Mouse (Mus musculus) forebrain, embryonic 10.5 days (tissue): ENCODE measurements around the gene Tmem86a. TPM values are rescaled to one million over a fixed set of nuclear protein-coding genes. Genes with fewer than 3 reads are reported as not detected.

Source experiments
- DNase-seq: peaks from one replicate; pipeline ENCODE4 v3.0.0-alpha.2; 2017; ENCODE audit warnings: low spot score; ENCODE audit errors: extremely low spot score
- H3K27ac ChIP-seq: fragments of 300-500 bp; sonication (generic); 2 replicates; pipeline ENCODE4 v1.5.1; 2016; ENCODE audit warnings: mild to moderate bottlenecking
- H3K27me3 ChIP-seq: fragments of 300-500 bp; sonication (generic); 2 replicates; pipeline ENCODE4 v1.6.1; 2016; ENCODE audit warnings: mild to moderate bottlenecking; ENCODE audit not compliant: poor library complexity, severe bottlenecking
- H3K36me3 ChIP-seq: fragments of 300-500 bp; sonication (generic); replicated peaks from 2 replicates; pipeline ENCODE4 v1.6.1; 2016; ENCODE audit warnings: mild to moderate bottlenecking, moderate library complexity
- H3K4me1 ChIP-seq: fragments of 300-500 bp; sonication (generic); 2 replicates; pipeline ENCODE4 v1.6.1; 2016
- H3K4me3 ChIP-seq: fragments of 300-500 bp; sonication (generic); 2 replicates; pipeline ENCODE4 v1.5.1; 2016; ENCODE audit warnings: mild to moderate bottlenecking, moderate library complexity
- H3K9me3 ChIP-seq: fragments of 300-500 bp; sonication (generic); 2 replicates; pipeline ENCODE4 v1.6.1; 2016; ENCODE audit warnings: mild to moderate bottlenecking, moderate library complexity
- WGBS: fragments of 180-500 bp; shearing (Covaris S2); methylation state at CpG from one replicate; pipeline ENCODE4 v1.1.7; 2016; 5-methylcytosine and 5-hydroxymethylcytosine counted together
- microRNA-seq: library from miRNA; unstranded; fragments of <30 nt; microRNA quantifications from one replicate; pipeline ENCODE4, GENCODE M21; 2017
- polyA plus RNA-seq: library from polyadenylated mRNA; unstranded; fragments of >200 nt; fragmentation: Nextera tagmentation; extraction: Ambion mirVana; gene quantifications from 2 replicates; pipeline ENCODE4 v1.2.1, GENCODE M21; 2016

The Tmem86a gene
- polyA plus RNA-seq, 1 experiment from 2014 or later, result 10.5 TPM

DNA sequence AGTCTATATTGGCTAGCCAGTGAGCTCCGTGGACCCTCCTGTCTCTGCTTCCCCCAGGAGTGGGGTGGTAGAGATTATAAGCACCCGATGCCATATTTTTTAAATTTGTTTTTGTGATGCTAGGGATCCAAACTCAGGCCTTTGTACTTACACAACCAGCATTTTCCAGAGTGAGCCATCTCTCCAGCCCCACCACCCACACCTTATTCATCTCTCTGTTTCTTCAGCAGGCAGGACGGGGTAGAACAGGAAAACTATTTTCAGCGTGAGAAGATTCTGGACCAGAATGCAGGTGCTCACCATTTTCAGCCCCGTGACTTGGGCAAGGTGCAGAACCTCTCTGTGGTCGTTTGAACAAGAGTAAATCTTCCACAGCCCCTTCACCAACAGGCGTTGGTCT lies 48.9 kb downstream of the Tmem86a start:
- Histone ChIP-seq H3K36me3 (no peaks in the 10 kb centered on the region), H3K27me3 (no peaks in the 10 kb centered on the region), H3K27ac (no peak overlapping the region), H3K4me3 (no peak overlapping the region), H3K4me1 (no peaks in the 10 kb centered on the region), H3K9me3 (no peaks in the 10 kb centered on the region)
- WGBS, result 87% methylated on average over 7 of the region's 7 CpGs
- no peak for DNase-seq

DNA sequence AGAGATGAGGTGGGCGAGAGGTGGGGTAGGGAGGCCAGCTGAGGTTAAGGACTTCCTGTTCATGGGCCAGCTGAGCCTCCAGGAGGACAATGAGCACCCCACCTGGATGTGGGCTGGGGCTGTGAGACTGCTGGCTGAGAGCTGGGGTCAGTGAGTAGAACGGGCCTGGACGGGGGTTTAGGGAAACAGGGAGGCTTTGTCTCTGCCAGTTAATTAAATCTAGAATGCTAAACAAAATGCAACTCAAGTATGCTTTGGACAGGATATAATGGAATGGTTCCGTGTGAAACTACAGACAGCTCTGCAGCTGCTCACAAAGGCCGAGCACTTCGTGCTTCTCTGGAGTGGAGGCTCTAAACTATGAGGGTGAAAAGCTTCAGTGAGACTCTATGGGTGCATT lies 50.2 kb downstream of the Tmem86a start:
- Histone ChIP-seq H3K27ac (no peak overlapping the region), H3K4me1 (no peaks in the 10 kb centered on the region), H3K4me3 (no peak overlapping the region), H3K27me3 (no peaks in the 10 kb centered on the region), H3K36me3 (no peaks in the 10 kb centered on the region), H3K9me3 (no peaks in the 10 kb centered on the region)
- no peak for DNase-seq
- WGBS, result 70% methylated on average over 6 of the region's 6 CpGs

DNA sequence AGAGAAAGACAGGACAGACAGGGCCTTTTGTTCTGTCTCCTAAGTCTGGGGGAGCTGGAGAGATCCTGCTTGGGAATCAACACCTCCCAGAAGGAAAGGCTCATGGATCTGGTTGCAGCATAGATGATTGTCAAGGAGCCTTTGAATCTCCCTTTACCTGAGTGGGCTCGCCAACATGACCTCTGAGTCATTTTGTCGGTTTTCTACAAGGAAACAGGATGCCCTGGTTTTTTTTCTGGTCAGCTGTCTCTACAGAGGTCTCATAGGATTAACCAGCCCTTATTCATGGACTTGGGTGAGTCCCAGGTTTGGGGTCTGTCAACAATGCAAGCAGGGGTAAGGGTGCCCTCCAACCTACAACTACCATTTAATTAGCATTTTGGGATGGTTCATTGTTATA lies 52.6 kb downstream of the Tmem86a start:
- no peaks in the 10 kb centered on the region for H3K27me3 ChIP-seq
- no peaks in the 10 kb centered on the region; the same call in 1 of the 2 replicates for H3K9me3 ChIP-seq
- no peaks in the 10 kb centered on the region for H3K4me1 ChIP-seq
- no peak overlapping the region for H3K4me3 ChIP-seq
- no peak for DNase-seq
- 75% methylated on average over 2 of the region's 2 CpGs for WGBS
- no peak overlapping the region for H3K27ac ChIP-seq
- no peaks in the 10 kb centered on the region for H3K36me3 ChIP-seq

DNA sequence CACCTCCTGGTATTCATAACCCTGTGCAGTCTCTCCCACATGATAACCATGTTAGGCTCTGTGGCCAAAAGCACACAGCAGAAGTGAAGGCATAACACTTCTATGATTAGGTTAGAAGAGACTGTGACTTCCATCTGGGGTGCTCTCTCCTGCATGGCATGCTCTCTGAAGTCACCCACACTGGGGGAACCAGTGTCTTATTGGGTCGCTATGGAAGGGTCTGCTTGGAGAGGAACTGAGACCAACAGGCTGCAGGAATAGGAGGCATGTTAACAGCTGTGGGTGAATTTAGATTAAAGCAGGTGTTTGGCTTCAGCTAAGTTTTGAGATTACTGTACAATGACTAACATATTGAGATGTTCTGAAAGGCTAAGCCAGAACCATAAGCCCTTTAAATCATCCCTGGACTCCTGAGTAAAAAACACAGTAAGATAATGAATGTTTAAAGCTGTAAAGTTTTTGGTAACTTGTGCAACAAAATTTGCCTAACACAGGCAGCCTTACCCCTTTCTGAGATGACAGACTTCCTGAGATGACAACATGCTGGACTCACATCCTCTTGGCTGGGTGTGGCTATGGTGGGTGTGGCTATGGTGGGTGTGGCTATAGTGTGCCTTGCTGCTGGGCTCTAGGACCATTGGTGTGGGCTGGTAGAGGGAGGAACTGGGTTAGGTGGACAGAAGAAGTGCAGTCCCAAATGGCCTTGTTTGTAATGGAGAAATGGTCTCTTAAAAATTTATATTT lies 53.4 kb downstream of the Tmem86a start:
- 91% methylated on average over 1 of the region's 1 CpGs for WGBS

More for the DNA sequence above, 53.4 kb downstream of the Tmem86a start:
- Histone ChIP-seq H3K27me3 (no peaks in the 10 kb centered on the region), H3K9me3 (no peaks in the 10 kb centered on the region; the same call in 1 of the 2 replicates), H3K4me3 (no peak overlapping the region), H3K4me1 (no peaks in the 10 kb centered on the region), H3K36me3 (no peaks in the 10 kb centered on the region), H3K27ac (no peak overlapping the region)
- DNase-seq, result no peak

Small RNA genes lying within 50 kb of the gene (microRNA-seq; reads per million reads assigned to microRNA genes)
- gene Mir7056, result not detected

Other genes starting within 250 kb of the Tmem86a start
- gene Ldha, start 209.1 kb upstream of the Tmem86a start, polyA plus RNA-seq, result 3,398 and 3,630 TPM in 2 replicates
- 0.17 TPM in 1 of 2 replicates, not detected in the other for gene Ldhc, start 189.4 kb upstream of the Tmem86a start, polyA plus RNA-seq
- gene Tsg101, start 130.6 kb upstream of the Tmem86a start, polyA plus RNA-seq, result 259 and 274 TPM in 2 replicates
- gene Uevld, start 92.1 kb upstream of the Tmem86a start, polyA plus RNA-seq, result 13.4 and 14.6 TPM in 2 replicates
- gene Gm9999, start 67.0 kb upstream of the Tmem86a start, polyA plus RNA-seq, result not detected in 2 replicates
- 10.9 and 11.4 TPM in 2 replicates for gene Spty2d1, start 42.2 kb upstream of the Tmem86a start, polyA plus RNA-seq
- gene Ptpn5, start 83.1 kb downstream of the Tmem86a start, polyA plus RNA-seq, result 2.9 and 4.1 TPM in 2 replicates
- not detected in 2 replicates for gene Mrgpra6, start 154.3 kb downstream of the Tmem86a start, polyA plus RNA-seq
- not detected in 2 replicates for gene Mrgpra9, start 202.2 kb downstream of the Tmem86a start, polyA plus RNA-seq